Mouse (Mus musculus) hindbrain, embryonic 14.5 days (tissue): Measurements from ENCODE around the gene 1700001O22Rik. TPM values are rescaled to one million over a fixed set of nuclear protein-coding genes. Genes with fewer than 3 reads are reported as not detected.

Experiments used
- ATAC-seq: fragments of 200-750 bp; cut with Nextera tagmentation; 2 replicates; pipeline ENCODE4 v1.8.0; 2017; ENCODE audit warnings: moderate number of reproducible peaks, mild to moderate bottlenecking, moderate TSS enrichment, moderate library complexity; ENCODE audit not compliant: low FRiP score
- DNase-seq: peaks from one replicate; pipeline ENCODE4 v3.0.0-alpha.2; 2015; ENCODE audit warnings: low spot score
- H3K27ac ChIP-seq: fragments of 300-500 bp; sonication (generic); 2 replicates; pipeline ENCODE4 v1.5.1; 2014; ENCODE audit warnings: mild to moderate bottlenecking, moderate library complexity
- H3K27me3 ChIP-seq: fragments of 300-500 bp; sonication (generic); 2 replicates; pipeline ENCODE4 v1.6.1; 2014; ENCODE audit warnings: mild to moderate bottlenecking, low read length, mixed read lengths; ENCODE audit not compliant: control insufficient read depth, insufficient read depth
- H3K36me3 ChIP-seq: fragments of 300-500 bp; sonication (generic); replicated peaks from 2 replicates; pipeline ENCODE4 v1.6.1; 2014; ENCODE audit not compliant: control insufficient read depth, insufficient read depth
- H3K4me1 ChIP-seq: fragments of 300-500 bp; sonication (generic); replicated peaks from 2 replicates; pipeline ENCODE4 v1.6.1; 2014; ENCODE audit warnings: antibody characterized with exemption, low read length, mixed read lengths; ENCODE audit not compliant: control insufficient read depth, insufficient read depth
- H3K4me2 ChIP-seq: fragments of 300-500 bp; sonication (generic); replicated peaks from 2 replicates; pipeline ENCODE4 v1.6.1; 2014; ENCODE audit warnings: mild to moderate bottlenecking, moderate library complexity
- H3K4me3 ChIP-seq: fragments of 300-500 bp; sonication (generic); replicated peaks from 2 replicates; pipeline ENCODE4 v1.5.1; 2014; ENCODE audit warnings: mild to moderate bottlenecking, low read length
- H3K9ac ChIP-seq: fragments of 300-500 bp; sonication (generic); 2 replicates; pipeline ENCODE4 v1.6.1; 2014
- H3K9me3 ChIP-seq: fragments of 300-500 bp; sonication (generic); 2 replicates; pipeline ENCODE4 v1.6.1; 2016; ENCODE audit warnings: low read length; ENCODE audit not compliant: control insufficient read depth
- WGBS: fragments of 180-500 bp; shearing (Covaris S2); extraction: QIAGEN DNeasy Blood & Tissue Kit; methylation state at CpG from one replicate; pipeline ENCODE4 v1.1.7; 2014; 5-methylcytosine and 5-hydroxymethylcytosine counted together
- polyA plus RNA-seq: library from polyadenylated mRNA; unstranded; fragments of >200 nt; fragmentation: Nextera tagmentation; extraction: Ambion mirVana; gene quantifications from 2 replicates; pipeline ENCODE4 v1.2.1, GENCODE M21; 2014

1700001O22Rik gene
- polyA plus RNA-seq, 1 experiment from 2014 or later, result 2.1 TPM

- 68% methylated on average over 9 of the region's 10 CpGs for WGBS
- Histone ChIP-seq H3K27ac (no peak within 1 kb of the TSS), H3K4me1 (peaks cover 3% of the 10 kb centered on the region; the same call in 1 of the 2 replicates), H3K4me2 (no peak within 1 kb of the TSS), H3K9me3 (no peaks in the 10 kb centered on the region), H3K27me3 (no peaks in the 10 kb centered on the region), H3K36me3 (no peaks in the 10 kb centered on the region), H3K9ac (no peak within 1 kb of the TSS), H3K4me3 (no peak within 1 kb of the TSS)
- DNase-seq (no peak), ATAC-seq (no peak)
These were observed 31.0 kb upstream of the 1700001O22Rik start, which contains the start of gene Prrx2 for GRCm38 (mm10) chr2:30834373-30835022. TSS of gene Prrx2 (plus strand) at chr2:30834972.

- DNase-seq (no peak), ATAC-seq (no peak)
- Histone ChIP-seq H3K36me3 (no peaks in the 10 kb centered on the region), H3K9me3 (no peaks in the 10 kb centered on the region), H3K9ac (no peak overlapping the region), H3K4me2 (no peak overlapping the region), H3K4me1 (peaks cover 3% of the 10 kb centered on the region; the same call in 1 of the 2 replicates), H3K4me3 (no peak overlapping the region), H3K27me3 (no peaks in the 10 kb centered on the region), H3K27ac (no peak overlapping the region)
- 55% methylated on average over 5 of the region's 5 CpGs for WGBS
These were observed 30.2 kb upstream of the 1700001O22Rik start for GRCm38 (mm10) chr2:30833644-30834043.

GRCm38 (mm10) chr2:30830283-30830795 lies 26.9 kb upstream of the 1700001O22Rik start, which contains the start of gene Asb6:
TSS of gene Asb6 (minus strand) at chr2:30830333.
- peaks cover 11% of the 10 kb centered on the region for H3K4me1 ChIP-seq
- H3K27me3 ChIP-seq, result no peaks in the 10 kb centered on the region
- 15% methylated on average over 4 of the region's 4 CpGs for WGBS
- peaks cover 13% of the 10 kb centered on the region for H3K36me3 ChIP-seq
- ATAC-seq, result no peak
- no peak for DNase-seq
- no peak within 1 kb of the TSS for H3K9ac ChIP-seq
- no peak within 1 kb of the TSS for H3K27ac ChIP-seq
- no peak within 1 kb of the TSS for H3K4me2 ChIP-seq
- H3K4me3 ChIP-seq, result no peak within 1 kb of the TSS
- H3K9me3 ChIP-seq, result no peaks in the 10 kb centered on the region

- DNase-seq (no peak), ATAC-seq (no peak)
- 36% methylated on average over 5 of the region's 5 CpGs for WGBS
- Histone ChIP-seq H3K4me2 (no peak overlapping the region), H3K4me3 (no peak overlapping the region), H3K9me3 (no peaks in the 10 kb centered on the region), H3K9ac (no peak overlapping the region), H3K27ac (no peak overlapping the region), H3K4me1 (peaks cover 11% of the 10 kb centered on the region), H3K36me3 (peaks cover 23% of the 10 kb centered on the region), H3K27me3 (no peaks in the 10 kb centered on the region)
These were observed 25.9 kb upstream of the 1700001O22Rik start for GRCm38 (mm10) chr2:30829315-30829714.

- H3K4me2 ChIP-seq, result peak overlapping the region; percentile 91
- peak overlapping the region; percentile 64; the same call in 1 of the 2 replicates for H3K27ac ChIP-seq
- no peaks in the 10 kb centered on the region for H3K9me3 ChIP-seq
- DNase-seq, result peak; percentile 96
- H3K27me3 ChIP-seq, result no peaks in the 10 kb centered on the region
- peaks cover 37% of the 10 kb centered on the region for H3K36me3 ChIP-seq
- peak overlapping the region; percentile 91 for H3K9ac ChIP-seq
- H3K4me3 ChIP-seq, result peak overlapping the region; percentile 99
- under 1% methylated on average over 63 of the region's 63 CpGs for WGBS
- ATAC-seq, result peak; percentile 86
- H3K4me1 ChIP-seq, result peaks cover 11% of the 10 kb centered on the region
These were observed 24.5 kb upstream of the 1700001O22Rik start for GRCm38 (mm10) chr2:30827749-30828475.

- DNase-seq, result no peak
- ATAC-seq, result no peak
- Histone ChIP-seq H3K4me2 (peak overlapping the region; percentile 91), H3K4me3 (peak overlapping the region; percentile 99), H3K27me3 (no peaks in the 10 kb centered on the region), H3K9me3 (no peaks in the 10 kb centered on the region), H3K27ac (0 out of 2 replicates have a peak overlapping the region, but pooled peaks have one; percentile 64), H3K4me1 (peaks cover 11% of the 10 kb centered on the region), H3K9ac (peak overlapping the region; percentile 91), H3K36me3 (peaks cover 46% of the 10 kb centered on the region)
- WGBS, result 38% methylated on average over 26 of the region's 26 CpGs
These were observed 23.6 kb upstream of the 1700001O22Rik start for GRCm38 (mm10) chr2:30826825-30827748.

GRCm38 (mm10) chr2:30823385-30824153 lies 20.1 kb upstream of the 1700001O22Rik start:
- Histone ChIP-seq H3K9me3 (0 out of 2 replicates have a peak, but pooled peaks cover 3% of the 10 kb centered on the region), H3K27ac (no peak overlapping the region), H3K4me3 (no peak overlapping the region), H3K27me3 (no peaks in the 10 kb centered on the region), H3K9ac (no peak overlapping the region), H3K4me1 (peaks cover 11% of the 10 kb centered on the region), H3K36me3 (peaks cover 74% of the 10 kb centered on the region), H3K4me2 (no peak overlapping the region)
- ATAC-seq (peak; percentile 46), DNase-seq (peak; percentile 52)
- 73% methylated on average over 13 of the region's 13 CpGs for WGBS

- no peak overlapping the region for H3K27ac ChIP-seq
- H3K36me3 ChIP-seq, result peaks cover 84% of the 10 kb centered on the region
- no peaks in the 10 kb centered on the region for H3K27me3 ChIP-seq
- no peak overlapping the region for H3K4me3 ChIP-seq
- 94% methylated on average over 8 of the region's 8 CpGs for WGBS
- DNase-seq (no peak), ATAC-seq (no peak)
- peaks cover 11% of the 10 kb centered on the region for H3K4me1 ChIP-seq
- no peak overlapping the region for H3K9ac ChIP-seq
- 0 out of 2 replicates have a peak, but pooled peaks cover 3% of the 10 kb centered on the region for H3K9me3 ChIP-seq
- no peak overlapping the region for H3K4me2 ChIP-seq
These were observed 19.0 kb upstream of the 1700001O22Rik start for GRCm38 (mm10) chr2:30822460-30822859.
